Mouse (Mus musculus) ES-E14 (cell line): ENCODE results near the gene Rab15.

ENCODE experiments used
- CHD2 ChIP-seq: IDR thresholded peaks from 2 replicates; pipeline ENCODE4 v1.6.1; 2014; ENCODE audit warnings: mild to moderate bottlenecking, low read depth, low read length, inconsistent platforms
- ZNF384 ChIP-seq: IDR thresholded peaks from 2 replicates; pipeline ENCODE4 v1.6.1; 2012; ENCODE audit warnings: low read depth, low read length, inconsistent platforms

DNA sequence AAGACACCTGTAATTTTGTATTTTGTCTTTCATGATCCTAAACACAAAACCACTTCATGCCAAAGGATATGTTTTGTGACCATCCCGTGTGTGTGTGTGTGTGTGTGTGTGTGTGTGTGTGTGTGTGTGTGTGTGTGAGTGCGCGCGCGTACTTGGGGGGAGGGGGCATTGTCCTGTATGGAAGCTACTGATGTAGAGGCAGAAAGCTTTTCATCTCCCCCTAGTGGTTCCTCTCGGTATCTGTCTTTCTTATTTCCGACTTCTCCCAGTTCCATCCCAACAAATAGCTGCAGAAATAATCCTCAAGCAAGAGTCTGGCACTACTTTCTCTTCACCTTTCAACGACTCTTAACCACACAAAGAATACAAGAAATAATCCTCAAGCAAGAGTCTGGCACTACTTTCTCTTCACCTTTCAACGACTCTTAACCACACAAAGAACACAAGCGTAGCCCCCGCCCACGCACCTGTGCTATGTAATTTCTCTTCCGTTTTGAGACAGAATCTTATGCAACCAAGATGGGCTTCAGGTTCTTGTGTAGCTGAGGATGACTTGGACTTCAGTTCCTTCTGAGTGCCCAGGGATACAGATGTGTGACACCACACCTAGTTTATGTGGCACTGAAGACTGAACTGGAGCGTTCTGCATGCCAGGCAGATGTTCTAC is 69.9 kb downstream of the Rab15 start:
- TF ChIP-seq ZNF384 (no peak), CHD2 (no peak)
